Mouse (Mus musculus) lung, adult 2 months (tissue): ENCODE data around the gene Tmco5b.

ENCODE experiments used
- CTCF ChIP-seq: fragments of 200-500 bp; IDR thresholded peaks from 2 replicates; pipeline ENCODE4 v1.5.1; 2011; ENCODE audit warnings: mild to moderate bottlenecking, low read length, control low read depth; ENCODE audit not compliant: insufficient read depth
- POLR2A ChIP-seq: fragments of 200-500 bp; IDR thresholded peaks from 2 replicates; pipeline ENCODE4 v1.6.1; 2011; ENCODE audit warnings: low read depth, mild to moderate bottlenecking, control low read depth, low read length, borderline replicate concordance; ENCODE audit errors: extremely low read depth

DNA sequence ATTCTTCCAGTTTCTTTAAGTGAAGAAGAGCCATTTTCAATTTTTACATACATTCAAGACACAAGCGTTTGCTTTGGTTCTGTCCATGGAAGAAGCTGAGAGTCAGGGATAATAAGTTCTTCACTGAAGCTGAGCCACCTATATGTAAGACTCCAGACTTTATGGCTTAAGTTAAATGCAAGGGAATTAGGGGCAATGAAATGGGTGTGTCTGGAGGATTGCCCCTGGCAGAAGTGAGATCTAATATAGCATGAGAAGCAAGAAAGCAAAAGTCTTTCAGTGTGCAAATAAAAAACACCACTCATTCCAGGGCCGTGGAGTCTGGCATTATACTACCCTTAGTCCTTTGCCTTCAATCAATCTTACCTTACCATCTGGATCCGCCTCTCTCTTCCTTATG, 25.7 kb downstream of the Tmco5b start:
- no peak for TF ChIP-seq CTCF
- no peak for TF ChIP-seq POLR2A
